Mouse (Mus musculus) hematopoietic stem cell, adult 5-6 weeks (primary cell): Measurements from ENCODE around the gene Abcb8. TPM values are rescaled to one million over a fixed set of nuclear protein-coding genes. Genes with fewer than 3 reads are reported as not detected.

Experiments used
- total RNA-seq: library from RNA; stranded (forward); fragments of 172-1452, 232-1000 nt; gene quantifications from 2 replicates; pipeline ENCODE4 v1.2.3, GENCODE M21; 2017

The Abcb8 gene
- total RNA-seq, 1 experiment from 2014 or later, result 8.6 TPM

Other genes with a start within 250 kb of the Abcb8 start
- gene Nupl2, start 228.7 kb upstream of the Abcb8 start, total RNA-seq, result 8.0 and 10.6 TPM in 2 replicates
- gene Kcnh2, start 42.1 kb upstream of the Abcb8 start, total RNA-seq, result 2.6 and 4.8 TPM in 2 replicates
- gene Nos3, start 28.9 kb upstream of the Abcb8 start, total RNA-seq, result not detected in 2 replicates
- 3.8 and 5.6 TPM in 2 replicates for gene Atg9b, start 1.5 kb upstream of the Abcb8 start, total RNA-seq
- gene Asic3, start 19.7 kb downstream of the Abcb8 start, total RNA-seq, result 0.19 TPM in 1 of 2 replicates, not detected in the other
- gene Cdk5, start 29.9 kb downstream of the Abcb8 start, total RNA-seq, result 17.2 and 32.2 TPM in 2 replicates
- 24.3 and 40.5 TPM in 2 replicates for gene Slc4a2, start 30.2 kb downstream of the Abcb8 start, total RNA-seq
- 14.8 and 29.4 TPM in 2 replicates for gene Fastk, start 51.6 kb downstream of the Abcb8 start, total RNA-seq
- 16.1 and 16.3 TPM in 2 replicates for gene Tmub1, start 54.2 kb downstream of the Abcb8 start, total RNA-seq
- 32.4 and 37.8 TPM in 2 replicates for gene Agap3, start 58.5 kb downstream of the Abcb8 start, total RNA-seq
- gene Gbx1, start 133.5 kb downstream of the Abcb8 start, total RNA-seq, result not detected in 2 replicates
- not detected in 2 replicates for gene Asb10, start 147.3 kb downstream of the Abcb8 start, total RNA-seq
- gene 4931409K22Rik, start 163.1 kb downstream of the Abcb8 start, total RNA-seq, result not detected in 2 replicates
- 75.0 and 89.8 TPM in 2 replicates for gene Abcf2, start 183.8 kb downstream of the Abcb8 start, total RNA-seq
- 12.0 and 15.5 TPM in 2 replicates for gene Chpf2, start 193.1 kb downstream of the Abcb8 start, total RNA-seq
- 0.40 and 0.94 TPM in 2 replicates for gene Smarcd3, start 230.7 kb downstream of the Abcb8 start, total RNA-seq